Mouse (Mus musculus): Measurements from ENCODE around the gene Hoxc12.
A peak's percentile ranks its signal among the peaks of the same experiment; 100 is the strongest.

Gene Hoxc12

DNA sequence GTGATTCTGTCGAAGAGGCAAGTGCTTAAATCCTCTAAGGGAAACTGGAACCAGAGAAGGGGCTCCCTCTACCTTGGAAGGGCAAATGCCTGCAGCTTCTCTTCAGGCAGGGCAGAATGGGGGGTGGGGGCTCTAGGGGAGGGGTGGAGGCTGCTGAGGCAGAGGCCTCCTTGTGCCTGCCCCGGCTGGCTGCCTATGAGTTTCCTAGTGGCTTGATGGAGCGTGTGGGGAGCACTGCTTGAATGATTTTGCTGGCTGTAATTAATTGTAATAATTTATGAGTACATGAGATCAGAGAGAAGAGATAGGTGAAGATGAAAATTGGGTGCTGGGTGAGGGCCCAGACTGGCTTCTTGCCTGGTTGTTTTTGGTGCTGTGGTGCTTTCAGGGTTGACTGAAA, 48.4 kb downstream of the Hoxc12 start:
- no peak for DNase-seq

DNA sequence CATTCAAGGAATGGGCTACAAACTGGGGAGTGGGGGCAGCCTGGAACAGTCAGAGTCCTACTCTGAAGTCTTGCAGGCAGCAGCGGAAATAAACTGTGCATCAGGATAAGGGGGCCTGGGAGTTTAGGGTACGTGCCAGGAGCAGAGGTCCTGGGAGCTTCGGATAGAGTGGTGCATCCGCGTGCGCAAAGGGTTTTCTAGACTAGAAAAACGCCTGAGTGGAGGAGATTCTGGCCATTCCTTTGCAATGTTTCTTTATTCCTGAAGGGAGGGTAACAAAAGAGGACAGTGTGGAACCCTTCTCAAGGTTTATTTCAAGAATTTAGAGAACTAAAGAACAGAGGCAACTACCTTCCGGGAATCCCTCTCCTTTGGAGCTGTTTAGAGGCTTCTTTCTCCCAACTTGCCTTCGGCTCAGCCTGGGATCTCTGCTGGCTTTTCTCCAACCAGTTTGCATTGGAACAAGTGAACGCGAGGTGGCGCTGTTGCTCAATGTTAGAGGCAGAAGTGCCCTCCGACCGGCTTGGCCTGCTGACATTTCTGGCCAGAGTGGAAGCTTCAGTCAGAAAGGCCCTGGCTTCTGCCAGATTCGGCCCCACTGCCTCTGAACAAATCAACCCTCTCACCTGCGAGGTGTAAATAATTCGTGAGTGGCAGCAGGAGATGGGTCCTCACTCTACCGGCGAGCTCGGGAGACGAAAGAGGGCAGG, 50.7 kb downstream of the Hoxc12 start:
- peak; percentile 95 for DNase-seq

DNA sequence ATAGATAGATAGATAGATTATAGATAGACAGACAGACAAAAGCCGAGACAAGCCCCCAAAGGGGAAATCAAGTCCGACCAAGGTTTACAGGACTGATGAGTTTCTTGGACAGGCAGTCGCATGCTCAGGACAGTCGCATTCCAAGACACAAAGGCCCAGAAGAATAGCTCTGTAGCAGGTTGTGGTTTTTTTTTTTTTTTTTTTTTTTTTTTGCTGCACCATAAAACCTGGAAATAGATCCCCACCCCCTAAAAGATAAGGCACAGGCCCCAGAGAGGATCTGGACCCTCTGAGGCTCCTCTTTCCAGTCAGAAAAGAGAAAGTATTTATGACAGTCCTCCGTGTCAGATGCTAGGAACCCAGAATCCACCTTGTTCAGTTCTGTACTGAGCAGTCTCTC, 51.5 kb downstream of the Hoxc12 start:
- no peak for DNase-seq
